Mouse (Mus musculus): ENCODE measurements around the gene Psmc5.

DNA sequence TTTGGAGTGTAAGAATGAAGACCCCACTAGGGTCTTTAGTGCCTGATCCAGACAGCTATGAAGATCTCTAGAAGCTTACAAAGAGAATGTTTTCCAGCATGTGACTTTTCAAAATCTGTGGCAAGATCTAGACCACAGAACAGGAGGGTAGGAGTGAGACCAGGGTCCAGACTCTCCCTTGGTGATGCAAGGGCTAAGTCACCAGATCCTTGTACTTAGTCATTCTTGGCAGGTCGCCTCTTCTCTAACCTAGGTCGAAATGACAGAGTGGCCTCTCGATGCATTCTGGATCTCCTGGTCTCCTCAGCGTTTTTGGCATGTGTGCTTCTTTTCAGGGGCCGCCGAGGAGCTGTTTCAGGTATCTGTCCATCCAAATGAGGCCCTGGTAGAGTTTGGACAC lies 26.5 kb downstream of the Psmc5 start:
- TF ChIP-seq CTCF (IDR thresholded peaks at IDR 0.05; ENCODE audit: borderline replicate concordance, extremely low read depth, insufficient read depth, insufficient read length) (no peak), POLR2A (IDR thresholded peaks at IDR 0.05; ENCODE audit: borderline replicate concordance, extremely low read depth, insufficient read depth, insufficient read length, poor library complexity, severe bottlenecking) (no peak)
